Mouse (Mus musculus) liver, embryonic 14.5 days (tissue): ENCODE results near the gene Pde4d. TPM values are rescaled to one million over a fixed set of nuclear protein-coding genes. Genes with fewer than 3 reads are reported as not detected.

Experiments
- ATAC-seq: fragments of 200-750 bp; cut with Nextera tagmentation; 2 replicates; pipeline ENCODE4 v1.8.0; 2017; ENCODE audit warnings: moderate number of reproducible peaks, mild to moderate bottlenecking, moderate library complexity; ENCODE audit not compliant: insufficient read depth
- DNase-seq, 3 experiments: peaks; one replicate each; pipeline ENCODE4 v3.0.0-alpha.2; 2012 to 2013; ENCODE audit warnings: low read depth in 3 of 3, low spot score in 3 of 3
- H3K27ac ChIP-seq: fragments of 300-500 bp; sonication (generic); 2 replicates; pipeline ENCODE4 v1.5.1; 2014; ENCODE audit warnings: moderate library complexity, mild to moderate bottlenecking, control low read depth, inconsistent platforms
- H3K27me3 ChIP-seq: fragments of 300-500 bp; sonication (generic); 2 replicates; pipeline ENCODE4 v1.6.1; 2014; ENCODE audit warnings: mild to moderate bottlenecking, low read length, moderate library complexity; ENCODE audit not compliant: control insufficient read depth, insufficient read depth
- H3K36me3 ChIP-seq: fragments of 300-500 bp; sonication (generic); replicated peaks from 2 replicates; pipeline ENCODE4 v1.6.1; 2014; ENCODE audit warnings: low read depth; ENCODE audit not compliant: control insufficient read depth, insufficient read depth
- H3K4me1 ChIP-seq, 2 experiments: fragments of 200-500 bp in 1 of 2; fragments of 300-500 bp in 1 of 2; sonication (generic) in 1 of 2; replicated peaks; 2 replicates each; pipeline ENCODE4 v1.6.1; 2012 to 2014; ENCODE audit warnings: antibody characterized with exemption in 1 of 2, inconsistent platforms in 1 of 2, low read length in 1 of 2; ENCODE audit not compliant: control insufficient read depth in 2 of 2, insufficient read depth in 2 of 2
- H3K4me2 ChIP-seq: fragments of 300-500 bp; sonication (generic); 2 replicates; pipeline ENCODE4 v1.6.1; 2014; ENCODE audit warnings: low read depth, mild to moderate bottlenecking, control low read depth, moderate library complexity
- H3K4me3 ChIP-seq, 2 experiments: fragments of 200-500 bp in 1 of 2; fragments of 300-500 bp in 1 of 2; sonication (generic) in 1 of 2; 2 replicates each; pipeline ENCODE4 v1.5.1; 2012 to 2014; ENCODE audit warnings: low read depth in 2 of 2, low read length in 2 of 2, mild to moderate bottlenecking in 2 of 2, control low read depth in 1 of 2, inconsistent platforms in 1 of 2, moderate library complexity in 1 of 2; ENCODE audit not compliant: insufficient read depth in 1 of 2
- H3K9ac ChIP-seq: fragments of 300-500 bp; sonication (generic); replicated peaks from 2 replicates; pipeline ENCODE4 v1.6.1; 2014; ENCODE audit warnings: mild to moderate bottlenecking, control low read depth, moderate library complexity
- H3K9me3 ChIP-seq: fragments of 300-500 bp; sonication (generic); 2 replicates; pipeline ENCODE4 v1.6.1; 2016; ENCODE audit warnings: low read length, mixed read lengths; ENCODE audit not compliant: control insufficient read depth
- CTCF ChIP-seq: IDR thresholded peaks from 2 replicates; pipeline ENCODE4 v1.5.1; 2016; ENCODE audit warnings: antibody characterized with exemption, low read depth, control low read depth
- EP300 ChIP-seq: IDR thresholded peaks from 2 replicates; pipeline ENCODE4 v1.6.1; 2016; ENCODE audit warnings: antibody characterized with exemption, low read depth
- WGBS: fragments of 180-500 bp; shearing (Covaris S2); extraction: QIAGEN DNeasy Blood & Tissue Kit; methylation state at CpG from one replicate; pipeline ENCODE4 v1.1.7; 2014; ENCODE audit not compliant: insufficient replicate concordance; 5-methylcytosine and 5-hydroxymethylcytosine counted together
- polyA plus RNA-seq, 2 experiments: library from polyadenylated mRNA; depleted of rRNA in 1 of 2; stranded (reverse) in 1 of 2; unstranded in 1 of 2; fragments of >200 nt; fragmentation: Nextera tagmentation in 1 of 2; extraction: Ambion mirVana in 1 of 2; gene quantifications; 2 replicates each; pipeline versions ENCODE4 v1.2.1 to v1.2.3; 2012 to 2014

Pde4d gene
- polyA plus RNA-seq, 2 experiments, result 4.9 to 8.6 TPM

DNA sequence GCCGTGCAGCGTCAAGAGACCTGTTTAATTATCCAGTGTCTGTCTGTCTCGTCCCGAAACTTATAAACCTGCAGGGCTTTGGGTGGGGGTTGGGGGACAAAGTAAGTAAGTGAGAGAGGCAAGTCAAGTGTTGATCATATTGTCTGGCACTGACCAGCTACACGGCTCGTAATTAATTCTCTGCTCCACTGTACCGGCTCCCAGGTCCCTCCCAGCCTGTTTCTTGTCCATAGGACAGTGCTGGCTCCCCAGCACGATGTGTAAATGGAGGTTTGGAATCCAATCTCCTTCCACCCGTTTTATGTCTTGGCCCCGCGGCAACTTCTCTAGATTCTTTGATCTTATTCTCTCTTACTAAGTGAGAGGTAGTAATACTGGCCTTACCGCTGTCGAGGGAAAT is 975.8 kb downstream of the Pde4d start:
- Histone ChIP-seq H3K36me3 (no peaks in the 10 kb centered on the region), H3K4me2 (no peak overlapping the region), H3K27ac (no peak overlapping the region), H3K4me1 (no peaks in the 10 kb centered on the region), H3K27me3 (no peaks in the 10 kb centered on the region), H3K4me3 (no peak overlapping the region), H3K9me3 (no peaks in the 10 kb centered on the region), H3K9ac (no peak overlapping the region)
- TF ChIP-seq EP300, result no peak
- TF ChIP-seq CTCF, result no peak
- 78% methylated on average over 13 of the region's 13 CpGs for WGBS
- ATAC-seq, result no peak
- DNase-seq, result no peak

GRCm38 (mm10) chr13:109426058-109426457 is 976.3 kb downstream of the Pde4d start:
- WGBS, result 63% methylated on average over 5 of the region's 5 CpGs
- ATAC-seq (no peak), DNase-seq (no peak)
- Histone ChIP-seq H3K27ac (no peak overlapping the region), H3K27me3 (no peaks in the 10 kb centered on the region), H3K4me2 (no peak overlapping the region), H3K9ac (no peak overlapping the region), H3K4me3 (no peak overlapping the region), H3K9me3 (no peaks in the 10 kb centered on the region), H3K36me3 (no peaks in the 10 kb centered on the region), H3K4me1 (no peaks in the 10 kb centered on the region)
- TF ChIP-seq EP300 (no peak), CTCF (no peak)

DNA sequence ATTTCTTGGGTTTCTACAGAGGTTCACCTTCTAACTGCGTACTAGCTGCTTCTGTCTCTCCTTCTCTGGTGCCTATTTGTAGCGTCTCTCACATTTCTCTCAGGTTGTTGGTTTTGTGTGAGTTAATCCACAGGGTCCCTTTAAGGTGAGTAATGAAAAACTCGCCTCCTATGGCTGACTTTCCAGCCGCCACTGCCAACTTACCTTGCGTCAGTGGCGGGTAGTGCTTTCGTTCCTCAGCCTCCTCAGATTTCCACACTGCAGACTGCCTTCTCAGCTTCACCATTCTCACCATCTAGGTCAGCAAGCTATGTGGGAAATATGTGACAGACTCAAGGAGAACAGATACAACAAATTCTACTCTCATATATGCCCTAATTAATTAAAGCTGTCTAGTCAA is 977.8 kb downstream of the Pde4d start:
- Histone ChIP-seq H3K9me3 (no peaks in the 10 kb centered on the region), H3K4me1 (no peaks in the 10 kb centered on the region), H3K27me3 (no peaks in the 10 kb centered on the region), H3K27ac (no peak overlapping the region), H3K4me3 (no peak overlapping the region), H3K4me2 (no peak overlapping the region), H3K9ac (no peak overlapping the region), H3K36me3 (no peaks in the 10 kb centered on the region)
- ATAC-seq, result no peak
- 56% methylated on average over 7 of the region's 7 CpGs for WGBS
- no peak for TF ChIP-seq CTCF
- no peak for TF ChIP-seq EP300
- DNase-seq, result no peak

DNA sequence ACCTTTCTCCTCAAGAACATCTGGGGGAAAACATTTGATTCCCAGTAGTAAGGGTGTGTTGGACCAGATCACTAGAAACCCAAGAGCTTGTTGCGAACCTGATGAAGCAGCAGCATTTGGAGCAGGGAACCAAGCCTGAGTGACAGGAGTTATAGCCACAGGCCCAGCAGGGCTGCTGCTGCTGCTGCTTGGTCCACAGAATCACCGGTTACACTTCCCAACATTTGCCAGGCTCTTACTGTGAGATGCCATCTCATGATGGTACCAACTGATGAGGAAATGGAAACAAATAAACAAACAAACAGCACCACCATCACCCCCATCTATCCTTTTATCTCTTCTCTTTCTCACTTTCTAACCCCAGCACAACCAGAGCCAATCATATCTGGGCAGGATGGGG is 979.8 kb downstream of the Pde4d start:
- ATAC-seq, result no peak
- 49% methylated on average over 2 of the region's 2 CpGs for WGBS
- no peaks in the 10 kb centered on the region for H3K4me1 ChIP-seq

DNA sequence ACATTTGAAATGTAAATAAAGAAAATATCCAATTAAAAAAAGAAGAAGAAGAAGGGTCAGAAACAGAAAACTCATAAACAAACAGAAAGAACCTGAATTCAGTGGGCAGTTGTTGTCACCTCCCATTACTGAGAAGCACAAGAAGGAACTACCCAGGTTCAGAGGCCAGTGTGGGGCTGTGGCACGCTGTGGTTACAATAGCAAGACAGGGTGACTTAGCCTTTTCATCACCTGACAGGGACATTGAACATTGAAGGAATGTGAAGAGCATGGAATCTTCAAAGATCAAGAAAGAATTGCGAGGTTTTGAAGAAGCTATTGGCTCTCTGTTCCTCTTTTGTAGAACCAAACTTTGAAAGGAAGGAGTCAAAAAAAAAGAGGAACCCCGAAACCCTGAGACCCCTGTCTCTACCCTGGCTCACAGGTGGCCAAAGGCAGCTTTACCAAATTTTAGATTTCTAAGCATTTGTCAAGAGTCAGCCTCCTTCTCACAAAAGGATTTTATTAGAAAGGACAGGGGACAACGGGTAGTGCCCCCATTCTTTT is 987.6 kb downstream of the Pde4d start:
- no peaks in the 10 kb centered on the region for H3K9me3 ChIP-seq
- H3K9ac ChIP-seq, result no peak overlapping the region
- TF ChIP-seq CTCF (no peak), EP300 (no peak)
- ATAC-seq (no peak), DNase-seq (no peak)
- no peaks in the 10 kb centered on the region for H3K4me1 ChIP-seq
- 23% methylated on average over 4 of the region's 4 CpGs for WGBS
- no peak overlapping the region for H3K4me2 ChIP-seq
- H3K27ac ChIP-seq, result no peak overlapping the region
- H3K4me3 ChIP-seq, result no peak overlapping the region
- no peaks in the 10 kb centered on the region for H3K36me3 ChIP-seq
- H3K27me3 ChIP-seq, result no peaks in the 10 kb centered on the region

More for the DNA sequence above, 979.8 kb downstream of the Pde4d start:
- Histone ChIP-seq H3K27ac (no peak overlapping the region), H3K9ac (no peak overlapping the region), H3K27me3 (no peaks in the 10 kb centered on the region), H3K4me3 (no peak overlapping the region), H3K36me3 (no peaks in the 10 kb centered on the region), H3K4me2 (no peak overlapping the region), H3K9me3 (no peaks in the 10 kb centered on the region)
- TF ChIP-seq CTCF (no peak), EP300 (no peak)
- DNase-seq, result no peak
